Mouse (Mus musculus) limb, embryonic 11.5 days (tissue): ENCODE measurements at regions not wholly inside any gene's neighbourhood (a gene's known extent, or its start where the extent isn't known, plus 50 kb on each side); places are given as distances from the start of the nearest gene placed in this dataset.
A peak's percentile ranks its signal among the peaks of the same experiment; 100 is the strongest.

ENCODE experiments used
- ATAC-seq: fragments of 200-750 bp; cut with Nextera tagmentation; 2 replicates; pipeline ENCODE4 v1.8.0; 2017; ENCODE audit warnings: low read depth; ENCODE audit not compliant: insufficient number of reproducible peaks, low FRiP score, low TSS enrichment
- DNase-seq: peaks from one replicate; pipeline ENCODE4 v3.0.0-alpha.2; 2015; ENCODE audit warnings: low spot score
- H3K27ac ChIP-seq: fragments of 300-500 bp; sonication (generic); replicated peaks from 2 replicates; pipeline ENCODE4 v1.5.1; 2014; ENCODE audit warnings: low read depth, mild to moderate bottlenecking, low read length
- H3K27me3 ChIP-seq: fragments of 300-500 bp; sonication (generic); 2 replicates; pipeline ENCODE4 v1.6.1; 2014; ENCODE audit warnings: mild to moderate bottlenecking, low read length, mixed read lengths; ENCODE audit not compliant: control insufficient read depth, insufficient read depth
- H3K36me3 ChIP-seq: fragments of 300-500 bp; sonication (generic); 2 replicates; pipeline ENCODE4 v1.6.1; 2014; ENCODE audit warnings: mild to moderate bottlenecking, low read length, moderate library complexity, mixed read lengths; ENCODE audit not compliant: control insufficient read depth, insufficient read depth
- H3K4me1 ChIP-seq: fragments of 300-500 bp; sonication (generic); 2 replicates; pipeline ENCODE4 v1.6.1; 2014; ENCODE audit warnings: low read length, mixed read lengths; ENCODE audit not compliant: control insufficient read depth, insufficient read depth
- H3K4me2 ChIP-seq: fragments of 300-500 bp; sonication (generic); 2 replicates; pipeline ENCODE4 v1.6.1; 2014; ENCODE audit warnings: low read depth, mild to moderate bottlenecking, moderate library complexity; ENCODE audit not compliant: severe bottlenecking
- H3K4me3 ChIP-seq: fragments of 300-500 bp; sonication (generic); 2 replicates; pipeline ENCODE4 v1.5.1; 2014; ENCODE audit warnings: low read depth, low read length
- H3K9ac ChIP-seq: fragments of 300-500 bp; sonication (generic); 2 replicates; pipeline ENCODE4 v1.6.1; 2014; ENCODE audit warnings: mild to moderate bottlenecking, low read length
- H3K9me3 ChIP-seq: fragments of 300-500 bp; sonication (generic); 2 replicates; pipeline ENCODE4 v1.6.1; 2016; ENCODE audit warnings: low read length; ENCODE audit not compliant: control insufficient read depth
- WGBS: fragments of 180-500 bp; shearing (Covaris S2); extraction: QIAGEN DNeasy Blood & Tissue Kit; methylation state at CpG from one replicate; pipeline ENCODE4 v1.1.7; 2014; 5-methylcytosine and 5-hydroxymethylcytosine counted together

DNA sequence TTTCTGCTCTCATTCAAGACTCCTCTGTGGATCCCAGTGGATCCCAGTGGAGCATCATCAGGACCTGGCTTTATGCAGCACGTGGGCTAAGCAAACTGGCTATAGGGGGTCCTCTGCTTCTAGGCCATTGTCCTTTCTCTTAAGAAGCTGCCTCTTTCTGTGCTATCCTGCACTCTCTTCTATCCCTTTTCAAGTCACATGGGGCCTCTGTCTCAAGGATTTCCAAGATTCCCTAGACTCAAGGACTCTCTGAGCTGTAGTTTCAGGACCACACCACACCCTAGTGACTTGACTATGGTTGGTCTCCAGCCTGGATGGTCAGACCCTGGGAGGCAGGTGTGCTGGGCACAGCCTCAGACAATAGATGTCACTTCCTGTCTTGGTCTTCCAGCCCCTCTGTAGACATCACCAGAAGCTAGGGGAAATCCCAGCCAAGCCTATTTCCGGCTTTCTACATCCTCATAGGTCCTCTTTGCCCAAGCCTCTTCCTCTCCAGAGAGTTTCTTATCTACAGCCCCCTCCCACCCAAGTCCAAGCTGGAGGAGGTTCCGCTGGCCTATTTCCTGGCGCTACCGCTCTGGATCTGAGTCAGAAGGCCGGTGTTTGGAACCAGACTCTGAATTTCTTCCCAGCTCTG is 78.6 kb upstream of the Mef2a start:
- Histone ChIP-seq H3K27me3 (no peaks in the 10 kb centered on the region), H3K27ac (no peak overlapping the region), H3K4me3 (no peak overlapping the region), H3K4me2 (no peak overlapping the region), H3K36me3 (no peaks in the 10 kb centered on the region; the same call in 1 of the 2 replicates), H3K9ac (no peak overlapping the region), H3K4me1 (peaks cover 3% of the 10 kb centered on the region; the same call in 1 of the 2 replicates), H3K9me3 (no peaks in the 10 kb centered on the region)
- ATAC-seq (no peak), DNase-seq (no peak)
- 87% methylated on average over 6 of the region's 6 CpGs for WGBS

DNA sequence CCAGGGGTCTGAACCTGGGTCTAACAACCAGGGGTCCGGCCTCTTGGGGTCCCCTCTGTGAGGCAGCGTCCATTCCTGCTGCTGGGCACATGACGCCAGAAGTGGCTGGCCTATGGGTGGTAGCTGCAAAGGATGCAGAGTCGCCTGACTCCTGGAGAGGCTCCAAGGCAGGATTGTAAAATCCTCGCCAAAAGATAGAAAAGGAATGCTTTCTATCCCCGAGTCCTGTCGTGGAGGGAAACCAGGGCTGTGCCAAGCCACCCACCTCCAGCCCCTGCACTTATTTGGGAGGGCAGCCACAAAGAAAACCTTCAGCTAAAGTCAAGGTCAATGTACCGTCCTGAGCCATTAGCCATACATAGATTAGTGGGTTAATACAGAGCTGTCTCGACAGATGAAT is 73.9 kb upstream of the Mef2a start:
- no peak overlapping the region for H3K9ac ChIP-seq
- H3K4me2 ChIP-seq = no peak overlapping the region
- WGBS = 68% methylated on average over 9 of the region's 9 CpGs

DNA sequence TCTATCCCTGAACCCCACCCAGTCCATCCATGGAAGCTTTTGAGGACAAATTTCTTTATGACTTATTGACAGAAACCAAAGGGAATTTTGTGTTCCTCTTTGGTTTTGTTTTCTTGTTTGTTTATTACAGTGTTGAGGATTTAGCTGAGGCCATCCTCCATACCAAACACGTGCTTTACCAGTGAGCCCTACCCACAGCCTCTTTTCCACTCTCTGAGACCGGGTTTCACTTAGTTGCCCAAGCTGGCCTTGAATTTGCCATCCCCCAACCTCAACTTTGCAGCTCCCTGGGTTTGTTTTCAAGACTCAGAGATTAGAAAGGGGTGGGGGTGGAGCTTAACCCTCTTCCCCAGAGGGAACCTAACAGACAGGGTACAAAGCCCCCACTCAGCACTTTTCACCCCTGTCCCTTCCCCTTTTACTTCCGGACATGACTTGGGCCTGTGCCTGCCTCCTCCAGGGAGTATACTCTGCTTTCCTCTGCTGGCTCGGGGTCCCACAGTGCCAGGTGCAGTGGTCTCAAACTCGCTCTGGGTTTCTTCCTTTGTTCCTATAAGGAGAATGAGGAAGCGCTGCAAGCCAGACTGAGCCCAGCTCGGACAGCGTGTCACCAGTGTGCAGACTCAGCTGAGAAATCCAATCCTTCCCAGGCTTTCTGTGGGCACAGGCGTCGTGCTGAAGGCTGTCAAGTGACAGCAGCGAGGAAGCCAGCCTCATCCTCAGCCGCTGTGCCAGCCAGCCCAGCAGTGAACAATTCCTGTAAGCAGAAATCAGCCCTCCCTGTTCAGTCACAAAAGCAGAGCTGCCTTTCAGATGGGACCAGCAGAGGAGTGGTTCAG is 72.8 kb upstream of the Mef2a start:
- Histone ChIP-seq H3K36me3 (no peaks in the 10 kb centered on the region), H3K27ac (no peak overlapping the region), H3K4me1 (peaks cover 24% of the 10 kb centered on the region; the same call in 1 of the 2 replicates), H3K4me2 (no peak overlapping the region), H3K9me3 (no peaks in the 10 kb centered on the region), H3K4me3 (no peak overlapping the region), H3K9ac (0 out of 2 replicates have a peak overlapping the region, but pooled peaks have one; percentile 2), H3K27me3 (no peaks in the 10 kb centered on the region)
- 41% methylated on average over 12 of the region's 12 CpGs for WGBS
- DNase-seq = peak; percentile 37
- ATAC-seq = 0 out of 2 replicates have a peak, but pooled peaks have one; percentile 8

More for the DNA sequence above, 73.9 kb upstream of the Mef2a start:
- H3K27ac ChIP-seq = no peak overlapping the region
- H3K9me3 ChIP-seq = no peaks in the 10 kb centered on the region
- H3K4me3 ChIP-seq = no peak overlapping the region
- ATAC-seq (no peak), DNase-seq (no peak)
- H3K27me3 ChIP-seq = no peaks in the 10 kb centered on the region
- peaks cover 24% of the 10 kb centered on the region; the same call in 1 of the 2 replicates for H3K4me1 ChIP-seq
- no peaks in the 10 kb centered on the region; the same call in 1 of the 2 replicates for H3K36me3 ChIP-seq

DNA sequence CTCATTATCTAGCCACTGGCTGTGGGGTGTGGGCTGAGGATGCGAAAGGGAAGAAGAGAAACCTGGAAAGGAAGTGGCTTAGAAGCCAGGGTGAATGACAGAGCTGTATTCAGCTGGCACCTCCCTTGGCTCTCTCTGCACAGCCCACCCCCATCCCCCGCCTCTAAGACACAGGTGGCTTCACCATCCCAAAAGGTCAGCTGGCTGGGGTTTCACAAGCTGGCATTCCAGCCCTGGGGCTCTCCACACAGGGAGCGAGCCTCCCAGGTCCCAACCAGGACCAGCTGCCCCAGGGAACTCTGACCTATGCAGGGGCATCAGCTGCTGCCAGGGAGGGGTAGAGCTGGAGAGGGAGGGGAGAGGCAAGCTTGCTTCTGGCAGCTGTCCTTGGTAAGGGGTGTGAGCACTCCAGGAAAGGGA is 71.9 kb upstream of the Mef2a start:
- Histone ChIP-seq H3K36me3 (no peaks in the 10 kb centered on the region), H3K9me3 (no peaks in the 10 kb centered on the region), H3K4me3 (no peak overlapping the region), H3K4me1 (peaks cover 24% of the 10 kb centered on the region; the same call in 1 of the 2 replicates), H3K27ac (no peak overlapping the region), H3K27me3 (no peaks in the 10 kb centered on the region), H3K4me2 (no peak overlapping the region), H3K9ac (no peak overlapping the region)
- ATAC-seq = 0 out of 2 replicates have a peak, but pooled peaks have one; percentile 13
- 65% methylated on average over 3 of the region's 3 CpGs for WGBS
- DNase-seq = peak; percentile 51

DNA sequence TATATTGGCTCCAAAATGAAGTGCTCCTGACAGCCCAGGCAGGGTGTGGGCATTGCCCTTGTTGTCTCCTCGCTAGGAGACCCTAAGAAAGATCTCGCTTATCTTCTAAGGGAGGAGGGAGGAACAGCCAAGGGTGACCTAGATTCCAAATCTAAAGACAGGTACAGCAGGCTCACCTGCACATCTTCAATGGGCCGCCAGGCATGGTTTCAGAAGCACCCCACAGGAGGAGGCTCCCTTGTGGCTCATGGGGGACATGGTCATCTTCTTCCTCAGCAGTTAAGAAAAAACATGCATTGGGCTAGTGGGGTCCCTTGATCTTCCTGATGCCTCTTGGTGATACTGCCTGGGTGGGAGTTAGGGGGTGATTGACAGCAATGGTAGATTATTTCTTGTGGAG is 71.0 kb upstream of the Mef2a start:
- no peak overlapping the region for H3K9ac ChIP-seq
- no peak overlapping the region for H3K4me3 ChIP-seq
- peaks cover 24% of the 10 kb centered on the region; the same call in 1 of the 2 replicates for H3K4me1 ChIP-seq
- H3K36me3 ChIP-seq = no peaks in the 10 kb centered on the region
- no peak overlapping the region for H3K27ac ChIP-seq
- no peaks in the 10 kb centered on the region for H3K27me3 ChIP-seq
- no peak overlapping the region for H3K4me2 ChIP-seq
- H3K9me3 ChIP-seq = no peaks in the 10 kb centered on the region
- DNase-seq = no peak
- ATAC-seq = no peak
- 61% methylated on average over 3 of the region's 3 CpGs for WGBS

DNA sequence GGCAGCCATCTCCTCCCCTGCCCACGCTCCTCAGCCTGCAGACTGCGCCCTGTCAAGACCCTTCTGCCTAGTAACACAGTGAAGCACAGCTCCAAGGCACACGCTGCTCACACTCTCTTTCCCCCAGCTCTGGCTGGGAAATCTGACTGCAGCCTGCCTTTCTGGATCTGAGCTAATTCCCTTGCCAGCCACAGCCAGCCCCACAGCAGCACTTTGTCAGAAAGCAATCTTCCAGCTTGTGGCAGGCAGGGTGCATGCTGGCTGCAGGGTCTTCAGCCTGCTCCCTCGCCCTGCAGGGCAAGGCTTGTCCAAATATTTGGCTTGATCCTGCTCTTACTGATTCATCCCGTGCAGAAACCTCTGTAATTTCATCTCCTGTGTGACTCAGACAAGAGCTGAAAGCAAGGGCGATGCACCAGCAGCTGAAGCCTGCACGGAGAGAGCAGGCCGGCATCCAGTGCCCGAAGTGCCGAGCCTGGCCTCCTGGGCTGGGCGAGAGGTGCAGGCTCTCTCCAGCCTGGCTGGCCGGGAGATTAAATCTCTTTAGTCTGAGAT is 70.4 kb upstream of the Mef2a start:
- Histone ChIP-seq H3K9me3 (no peaks in the 10 kb centered on the region), H3K4me1 (peaks cover 24% of the 10 kb centered on the region; the same call in 1 of the 2 replicates), H3K9ac (no peak overlapping the region), H3K4me2 (no peak overlapping the region), H3K36me3 (no peaks in the 10 kb centered on the region), H3K27me3 (no peaks in the 10 kb centered on the region), H3K4me3 (no peak overlapping the region), H3K27ac (no peak overlapping the region)
- ATAC-seq (0 out of 2 replicates have a peak, but pooled peaks have one; percentile 23), DNase-seq (peak; percentile 46)
- 25% methylated on average over 12 of the region's 12 CpGs for WGBS

DNA sequence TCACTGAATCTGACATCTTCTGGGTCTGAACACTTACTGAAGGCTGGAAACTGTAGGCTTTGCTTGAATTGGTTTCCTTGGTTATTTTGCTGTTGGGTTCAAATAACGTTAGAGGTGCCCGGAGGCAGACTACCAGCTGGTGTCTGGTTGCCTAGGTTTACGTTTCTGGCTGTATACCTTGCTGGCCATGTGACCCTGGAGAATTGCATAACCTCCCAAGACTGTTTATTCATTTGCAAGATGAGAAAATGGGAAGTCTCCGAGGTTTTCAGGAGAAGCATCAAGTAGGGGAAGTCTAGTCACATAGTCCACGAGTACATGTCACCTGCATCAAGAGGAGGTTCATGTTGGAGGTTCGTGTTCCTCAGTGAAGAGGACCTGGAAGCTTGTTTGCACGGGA is 69.6 kb upstream of the Mef2a start:
- Histone ChIP-seq H3K9ac (no peak overlapping the region), H3K27me3 (no peaks in the 10 kb centered on the region), H3K4me2 (no peak overlapping the region), H3K4me3 (no peak overlapping the region), H3K4me1 (peaks cover 24% of the 10 kb centered on the region; the same call in 1 of the 2 replicates), H3K9me3 (no peaks in the 10 kb centered on the region), H3K27ac (no peak overlapping the region), H3K36me3 (no peaks in the 10 kb centered on the region)
- 44% methylated on average over 7 of the region's 7 CpGs for WGBS
- ATAC-seq = no peak
- no peak for DNase-seq

DNA sequence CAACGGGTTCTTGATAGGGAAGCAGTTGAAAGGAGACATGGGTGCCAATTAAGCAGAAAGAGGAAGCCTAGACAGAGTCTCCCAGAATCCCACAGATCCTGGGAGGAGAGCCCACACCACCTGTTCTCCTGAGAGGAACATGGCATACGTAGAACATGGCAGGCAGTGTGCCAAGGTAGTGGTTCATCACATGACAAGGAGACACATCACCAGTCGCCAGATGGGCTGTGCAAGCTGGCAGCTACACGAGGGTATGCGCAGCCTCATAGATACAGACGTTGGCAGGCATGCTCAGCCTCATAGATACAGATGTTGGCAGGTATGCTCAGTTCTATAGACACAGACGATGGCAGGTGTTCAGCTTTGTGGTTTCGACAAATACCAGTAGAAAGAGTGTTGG is 68.1 kb upstream of the Mef2a start:
- H3K9ac ChIP-seq = no peak overlapping the region
- H3K36me3 ChIP-seq = no peaks in the 10 kb centered on the region
- H3K4me3 ChIP-seq = no peak overlapping the region
- no peaks in the 10 kb centered on the region for H3K27me3 ChIP-seq
- H3K9me3 ChIP-seq = no peaks in the 10 kb centered on the region
- no peak for DNase-seq
- no peak for ATAC-seq
- H3K4me1 ChIP-seq = peaks cover 20% of the 10 kb centered on the region; the same call in 1 of the 2 replicates
- no peak overlapping the region for H3K4me2 ChIP-seq
- H3K27ac ChIP-seq = no peak overlapping the region
- WGBS = 94% methylated on average over 8 of the region's 8 CpGs
